Mouse (Mus musculus) thymus, adult 2 months (tissue): ENCODE measurements around the gene Fggy.

Source experiments
- CTCF ChIP-seq: fragments of 200-500 bp; IDR thresholded peaks from 2 replicates; pipeline ENCODE4 v1.5.1; 2012; ENCODE audit warnings: mild to moderate bottlenecking, control low read depth, low read length, moderate library complexity, borderline replicate concordance; ENCODE audit not compliant: control insufficient read depth, poor library complexity, insufficient read depth; ENCODE audit errors: extremely low read depth
- POLR2A ChIP-seq: fragments of 200-500 bp; IDR thresholded peaks from 2 replicates; pipeline ENCODE4 v1.6.1; 2012; ENCODE audit warnings: mild to moderate bottlenecking, low read length, control low read depth, moderate library complexity; ENCODE audit not compliant: control insufficient read depth, poor library complexity, insufficient read depth; ENCODE audit errors: extremely low read depth

DNA sequence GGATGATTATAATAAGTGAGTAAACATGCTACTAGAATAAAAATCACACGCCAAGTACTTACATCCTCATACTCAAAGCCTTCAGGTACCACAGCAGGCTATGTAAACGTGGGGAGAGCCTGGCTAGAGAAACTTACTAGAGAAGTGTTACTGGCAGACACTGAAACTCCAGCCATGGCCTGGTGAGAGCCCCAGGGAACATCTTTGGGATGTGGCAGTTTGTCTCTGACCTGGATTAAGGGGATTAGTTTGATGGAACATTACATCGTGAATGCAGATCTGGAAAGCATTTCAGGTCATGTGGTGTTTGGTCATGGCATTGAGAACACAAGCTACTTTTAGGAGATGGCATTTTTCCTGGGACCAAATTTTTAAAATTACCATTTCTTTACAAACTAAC is 303.3 kb downstream of the Fggy start:
- TF ChIP-seq CTCF, result no peak
- no peak for TF ChIP-seq POLR2A
